Mouse (Mus musculus) G1E (cell line): ENCODE results near the gene Lrrc75a.

Experiments
- CTCF ChIP-seq: IDR thresholded peaks from 2 replicates; pipeline ENCODE4 v1.5.1; 2012; ENCODE audit warnings: low read depth, low read length, inconsistent platforms, mixed read lengths
- GATA1 ChIP-seq: IDR thresholded peaks from 2 replicates; pipeline ENCODE4 v1.6.1; 2012; ENCODE audit warnings: borderline replicate concordance, low read length, inconsistent platforms, mixed read lengths

DNA sequence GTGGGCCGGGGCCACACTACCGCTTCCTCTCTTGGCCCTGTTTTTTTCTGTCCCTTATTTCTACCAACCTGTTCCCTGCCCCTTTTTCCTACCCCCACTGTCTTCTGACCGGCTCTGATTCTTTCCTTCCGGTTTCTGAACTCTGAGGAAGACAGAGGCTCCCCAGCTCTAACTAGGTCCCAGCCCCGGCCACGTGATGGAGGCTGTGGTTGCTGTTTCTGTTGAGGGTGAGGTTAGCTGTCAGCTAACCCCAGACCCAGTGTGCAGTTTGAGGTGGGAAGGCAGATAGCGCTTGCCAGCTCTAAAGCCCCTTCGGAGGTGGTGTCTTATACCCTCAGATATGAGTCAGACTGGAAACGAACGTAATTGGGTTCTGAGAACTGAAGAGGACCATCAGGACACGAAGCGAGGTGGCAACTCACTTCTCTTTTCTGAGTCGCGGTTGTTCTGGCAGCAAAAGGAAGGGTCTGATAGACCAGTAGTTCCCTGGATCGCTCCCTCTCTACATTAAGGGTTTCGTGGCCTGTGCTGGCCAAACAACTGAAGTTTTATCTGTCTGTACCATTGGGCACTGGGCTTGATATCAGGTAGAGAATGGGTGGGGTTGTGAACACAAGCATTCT, 71.7 kb downstream of the Lrrc75a start:
- TF ChIP-seq CTCF = no peak
- no peak for TF ChIP-seq GATA1
